Mouse (Mus musculus) lung, adult 2 months (tissue): ENCODE results near the gene Nfix. TPM values are rescaled to one million over a fixed set of nuclear protein-coding genes. Genes with fewer than 3 reads are reported as not detected.

Source experiments
- DNase-seq: peaks from one replicate; pipeline ENCODE4 v3.0.0; 2022
- H3K4me1 ChIP-seq: fragments of 200-500 bp; 2 replicates; pipeline ENCODE4 v1.6.1; 2011; ENCODE audit warnings: low read length; ENCODE audit not compliant: control insufficient read depth, insufficient read depth
- H3K4me3 ChIP-seq: fragments of 200-500 bp; replicated peaks from 2 replicates; pipeline ENCODE3; 2011; ENCODE audit warnings: low read depth, mild to moderate bottlenecking, control low read depth, low read length; ENCODE audit errors: extremely low read depth
- CTCF ChIP-seq: fragments of 200-500 bp; IDR thresholded peaks from 2 replicates; pipeline ENCODE4 v1.5.1; 2011; ENCODE audit warnings: mild to moderate bottlenecking, low read length, control low read depth; ENCODE audit not compliant: insufficient read depth
- POLR2A ChIP-seq: fragments of 200-500 bp; IDR thresholded peaks from 2 replicates; pipeline ENCODE4 v1.6.1; 2011; ENCODE audit warnings: low read depth, mild to moderate bottlenecking, control low read depth, low read length, borderline replicate concordance; ENCODE audit errors: extremely low read depth
- WGBS: fragments of 180-500 bp; shearing (Covaris S2); methylation state at CpG from one replicate; pipeline ENCODE4 v1.1.7; 2018; 5-methylcytosine and 5-hydroxymethylcytosine counted together
- polyA plus RNA-seq: library from polyadenylated mRNA; depleted of rRNA; stranded (reverse); fragments of >200 nt; gene quantifications from 2 replicates; pipeline ENCODE4 v1.2.3, GENCODE M21; 2012

Gene Nfix
- polyA plus RNA-seq, 1 experiment = 96.2 TPM

DNA sequence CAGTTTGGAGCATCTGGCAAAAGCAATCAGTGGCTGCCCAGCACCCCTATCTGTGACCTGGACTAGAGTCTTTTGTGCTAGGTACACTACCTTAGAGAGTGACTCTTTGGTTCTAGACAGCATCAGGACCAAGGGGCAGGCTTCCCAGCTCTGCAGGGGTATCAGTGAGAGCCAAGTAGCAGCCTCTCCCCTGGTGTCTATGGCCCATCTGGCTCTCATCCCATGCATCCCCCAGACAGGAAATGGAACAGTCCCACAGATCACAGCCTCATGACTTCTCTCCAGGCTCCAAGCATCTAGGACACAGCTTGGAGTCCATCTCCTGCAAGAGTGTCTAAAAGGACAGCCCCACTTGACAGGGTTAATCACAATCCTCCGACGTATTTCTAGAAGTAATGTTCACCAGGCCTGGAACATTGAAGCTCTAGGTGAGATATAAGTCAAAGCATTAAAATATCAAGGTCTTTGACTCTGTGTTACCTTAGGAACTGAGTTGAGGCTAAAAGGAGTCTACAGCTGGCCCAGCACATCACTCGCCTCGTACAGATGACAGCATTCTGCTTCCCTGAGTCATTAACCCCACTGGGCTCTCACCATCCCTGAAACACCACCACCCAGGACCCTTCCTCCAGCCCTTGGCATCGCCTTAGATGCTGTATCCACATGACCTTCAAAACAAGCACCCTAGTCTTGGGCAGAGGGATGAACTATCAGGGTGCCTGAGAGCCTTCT, 81.0 kb downstream of the Nfix start:
- WGBS = 77% methylated on average over 5 of the region's 5 CpGs
- no peak for DNase-seq
- Histone ChIP-seq H3K4me3 (no peak overlapping the region), H3K4me1 (peaks cover 19% of the 10 kb centered on the region)
- TF ChIP-seq CTCF (no peak), POLR2A (no peak)

DNA sequence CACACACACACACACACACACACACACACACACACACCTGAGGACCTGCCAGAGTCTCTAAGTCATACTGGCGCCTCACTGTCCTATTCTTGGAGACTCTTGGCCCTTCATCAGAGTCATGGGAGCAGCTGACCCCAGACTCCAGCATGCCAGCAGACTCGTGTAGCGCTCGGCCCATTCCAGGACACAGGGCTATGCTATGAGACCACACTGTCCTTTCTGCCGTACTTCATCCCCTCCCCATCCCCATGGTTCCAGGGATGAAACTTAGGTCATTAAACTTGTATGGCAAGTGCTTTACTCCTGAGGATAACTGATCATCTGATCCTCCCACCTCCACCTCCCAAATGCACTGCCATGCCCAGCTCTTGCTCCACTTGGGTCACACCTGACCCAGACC, 81.7 kb downstream of the Nfix start:
- Histone ChIP-seq H3K4me1 (peaks cover 13% of the 10 kb centered on the region), H3K4me3 (no peak overlapping the region)
- WGBS = 82% methylated on average over 5 of the region's 5 CpGs
- DNase-seq = no peak
- TF ChIP-seq POLR2A (no peak), CTCF (no peak)

DNA sequence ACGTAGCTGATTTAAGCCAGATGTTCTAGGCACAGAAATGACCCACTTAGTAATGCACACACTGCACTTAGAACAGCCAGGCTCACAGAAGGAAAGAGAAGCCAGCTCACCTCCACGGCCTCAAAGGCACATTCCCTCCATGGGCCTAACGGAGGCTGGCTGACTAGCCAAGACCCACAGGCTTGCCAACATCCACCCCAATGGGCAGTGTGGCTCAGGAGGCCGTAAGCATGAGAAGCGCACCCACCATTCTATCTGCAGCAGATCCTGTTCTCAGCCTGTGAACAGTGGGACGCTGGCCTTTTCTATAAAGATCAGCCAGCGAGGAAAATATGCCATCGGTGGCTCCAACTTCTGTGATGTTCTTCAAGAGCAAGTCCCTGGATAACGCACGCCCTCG, 83.4 kb downstream of the Nfix start:
- no peak for TF ChIP-seq POLR2A
- TF ChIP-seq CTCF = no peak
- Histone ChIP-seq H3K4me1 (peaks cover 6% of the 10 kb centered on the region), H3K4me3 (no peak overlapping the region)
- DNase-seq = no peak
- 84% methylated on average over 11 of the region's 11 CpGs for WGBS

DNA sequence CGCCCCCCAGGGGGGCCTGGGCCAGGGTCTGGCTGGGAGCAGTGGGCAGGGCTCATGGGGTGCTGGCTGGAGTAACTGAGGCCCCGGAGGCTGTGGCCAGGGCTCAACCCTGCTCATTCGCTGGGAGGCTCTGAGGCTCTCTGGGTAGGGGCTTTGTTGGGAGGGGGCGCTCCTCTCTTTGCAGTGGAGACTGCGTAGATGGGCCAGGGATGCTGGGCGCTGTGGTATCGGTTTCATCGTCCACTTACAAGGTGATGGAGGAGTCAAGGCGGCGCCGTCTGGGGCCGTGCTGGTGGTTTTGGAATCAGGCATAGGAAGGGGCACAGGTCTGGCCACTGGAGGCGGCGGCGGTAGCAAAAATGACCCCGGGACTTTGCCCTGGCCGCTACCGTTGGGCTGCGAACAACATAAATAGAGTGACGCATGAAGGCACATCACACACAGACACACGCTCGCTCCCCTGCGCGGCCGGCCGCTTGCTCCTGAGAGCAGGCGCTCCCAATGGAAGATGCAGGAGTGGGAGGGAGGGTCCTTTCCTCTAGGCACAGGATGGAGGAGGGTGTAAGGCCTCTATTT, 84.2 kb downstream of the Nfix start:
- Histone ChIP-seq H3K4me1 (peaks cover 12% of the 10 kb centered on the region), H3K4me3 (no peak overlapping the region)
- WGBS = 73% methylated on average over 27 of the region's 27 CpGs
- no peak for DNase-seq
- TF ChIP-seq CTCF (no peak), POLR2A (no peak)

DNA sequence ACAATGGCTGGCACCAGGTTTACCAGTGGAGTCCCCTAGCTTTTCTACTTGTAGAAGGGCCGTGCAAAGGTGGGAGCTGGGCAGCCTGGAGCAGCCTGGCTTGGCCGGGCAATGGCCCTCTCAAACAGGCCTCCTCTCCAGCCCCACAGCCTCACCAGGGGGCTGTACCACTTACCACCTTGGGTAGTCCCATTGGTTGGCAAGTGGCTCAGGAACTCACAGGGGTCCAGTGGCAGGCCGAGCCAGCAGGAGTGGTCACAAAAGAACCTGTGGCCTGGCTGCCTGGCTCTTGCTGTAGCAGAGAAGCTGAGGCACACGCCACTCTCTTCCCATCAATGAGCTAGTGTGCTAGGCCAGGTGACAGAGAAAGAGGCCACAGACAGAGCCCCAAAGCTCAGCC, 86.0 kb downstream of the Nfix start:
- no peak for DNase-seq
- Histone ChIP-seq H3K4me3 (no peak overlapping the region), H3K4me1 (peaks cover 12% of the 10 kb centered on the region)
- TF ChIP-seq POLR2A (no peak), CTCF (no peak)
- WGBS = 74% methylated on average over 4 of the region's 4 CpGs

DNA sequence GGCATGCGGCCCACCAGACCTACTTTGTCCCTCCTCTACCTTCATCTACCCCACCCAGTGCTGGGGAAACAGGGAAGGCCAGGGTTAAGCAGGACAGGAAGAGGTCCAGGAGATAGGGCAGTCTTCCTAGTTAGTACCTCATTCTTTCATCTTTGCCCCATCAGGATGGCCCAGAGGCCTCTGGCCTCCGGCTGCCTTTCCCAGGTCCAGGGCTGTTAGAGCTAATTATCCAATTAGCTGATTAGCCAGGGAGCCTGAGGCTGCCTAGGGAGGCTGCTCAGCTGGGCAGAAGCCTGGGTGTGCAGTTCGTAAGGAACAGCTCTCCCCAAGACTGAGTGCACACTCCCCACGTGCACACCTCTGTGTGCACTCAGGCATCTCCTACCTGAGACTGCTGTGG, 86.8 kb downstream of the Nfix start:
- DNase-seq = no peak
- TF ChIP-seq CTCF (no peak), POLR2A (no peak)
- H3K4me1 ChIP-seq = peaks cover 17% of the 10 kb centered on the region
- WGBS = 66% methylated on average over 4 of the region's 4 CpGs
- H3K4me3 ChIP-seq = no peak overlapping the region

DNA sequence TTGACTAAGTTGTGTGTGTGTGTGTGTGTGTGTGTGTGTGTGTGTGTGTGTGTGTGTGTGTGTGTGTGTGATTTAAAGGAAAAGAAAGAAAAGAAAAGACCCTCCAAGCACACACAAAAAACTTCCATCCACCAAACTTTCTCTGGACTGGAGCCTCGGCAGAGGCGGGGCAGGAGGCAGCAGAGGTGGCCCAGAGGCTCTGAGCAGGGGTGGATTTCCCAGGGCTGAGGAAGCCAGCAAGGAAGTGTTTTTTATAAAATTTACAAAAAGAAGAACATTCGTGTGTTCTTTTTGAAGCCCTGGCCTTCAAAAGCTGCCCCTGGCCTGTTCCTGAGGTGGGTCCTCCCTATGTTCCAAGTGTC, 87.4 kb downstream of the Nfix start:
- H3K4me1 ChIP-seq = peaks cover 23% of the 10 kb centered on the region
- no peak for TF ChIP-seq CTCF
- TF ChIP-seq POLR2A = no peak
- H3K4me3 ChIP-seq = no peak overlapping the region
- 23% methylated on average over 3 of the region's 3 CpGs for WGBS
- DNase-seq = no peak

DNA sequence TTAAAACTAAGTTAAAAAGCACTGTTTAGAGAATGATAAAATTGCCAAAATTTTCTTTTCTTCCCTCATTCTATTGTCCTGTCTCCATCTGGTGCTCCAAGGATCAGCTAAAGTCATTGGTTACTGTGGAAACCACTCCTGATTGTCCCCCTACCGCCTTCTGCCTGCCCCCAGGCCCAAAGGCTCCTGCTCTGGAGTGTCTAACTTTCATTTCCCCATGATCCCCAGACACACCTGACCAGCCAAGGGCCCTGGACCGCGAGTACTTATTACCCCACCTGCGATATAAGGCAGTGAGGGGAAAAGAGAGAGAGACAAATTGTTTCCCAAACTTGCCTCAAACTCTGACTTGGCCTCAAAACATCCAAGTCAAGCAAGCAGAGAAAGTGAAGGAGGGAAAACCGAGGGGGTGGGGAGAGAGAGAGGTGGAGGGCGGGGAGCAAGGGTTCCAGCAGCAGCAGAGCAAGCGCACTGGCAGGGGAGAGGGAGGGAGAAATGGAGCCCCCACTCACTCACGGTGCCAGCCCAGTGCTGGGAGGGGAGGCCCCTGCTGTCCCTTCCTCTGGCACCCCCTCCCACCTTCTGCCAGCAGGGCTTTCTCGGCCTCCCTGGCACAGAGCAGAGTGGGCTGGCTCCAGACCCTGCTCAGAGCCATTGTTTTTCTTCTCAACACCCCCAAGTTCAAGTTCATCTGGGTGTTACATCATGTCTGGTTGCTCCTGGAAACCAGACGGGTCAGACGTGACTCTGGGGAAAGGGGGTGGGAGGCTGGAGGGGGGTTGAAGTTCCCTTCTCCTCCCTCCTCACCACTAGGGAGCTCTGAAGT, 88.0 kb downstream of the Nfix start:
- Histone ChIP-seq H3K4me3 (no peak overlapping the region), H3K4me1 (peaks cover 25% of the 10 kb centered on the region)
- DNase-seq = no peak

DNA sequence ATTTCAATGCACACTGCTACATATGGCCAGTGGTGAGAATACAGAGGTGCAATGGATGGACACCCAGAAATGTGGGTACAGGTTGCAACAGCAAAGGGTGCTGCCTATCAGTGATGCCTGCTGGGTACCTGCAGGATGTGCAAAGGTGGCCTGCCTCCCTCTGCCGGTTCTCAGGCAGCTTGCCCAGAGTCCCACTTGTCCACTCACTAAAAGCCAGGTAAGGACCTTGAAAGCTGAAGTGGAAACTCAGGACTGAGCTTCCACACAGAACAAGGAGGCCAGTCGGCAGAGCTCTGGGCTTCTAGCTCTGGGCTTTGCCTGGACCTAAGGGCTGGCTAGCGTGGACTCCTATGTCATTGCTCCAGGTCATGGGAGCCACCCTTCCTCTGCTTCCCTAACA, 88.8 kb downstream of the Nfix start:
- DNase-seq = no peak
- no peak for TF ChIP-seq POLR2A
- no peak for TF ChIP-seq CTCF
- WGBS = 36% methylated on average over 3 of the region's 3 CpGs
- Histone ChIP-seq H3K4me1 (peaks cover 29% of the 10 kb centered on the region), H3K4me3 (no peak overlapping the region)

More for the DNA sequence above, 88.0 kb downstream of the Nfix start:
- 33% methylated on average over 11 of the region's 11 CpGs for WGBS
- TF ChIP-seq CTCF (no peak), POLR2A (no peak)

DNA sequence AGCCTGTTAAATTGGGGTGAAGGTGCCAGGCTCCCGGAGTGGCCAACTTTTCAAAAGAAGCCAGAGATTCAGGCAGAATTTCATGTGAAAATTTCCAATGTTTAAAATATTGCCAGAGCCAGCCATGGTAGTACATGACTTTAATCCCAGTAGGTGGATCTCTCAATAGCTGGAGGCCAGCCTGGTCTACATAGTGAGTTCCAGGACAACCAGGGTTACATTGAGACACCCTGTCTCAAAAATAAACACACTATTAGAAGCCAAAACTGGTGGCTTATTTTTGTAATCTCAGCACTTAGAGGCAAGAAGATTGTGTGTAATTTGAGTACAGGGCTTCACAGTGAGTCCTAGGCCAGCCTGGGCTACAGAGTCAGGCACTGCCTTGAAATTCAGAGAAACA, 90.2 kb downstream of the Nfix start:
- 73% methylated on average over 1 of the region's 1 CpGs for WGBS
- TF ChIP-seq POLR2A = no peak
- no peak for TF ChIP-seq CTCF
- DNase-seq = no peak
- Histone ChIP-seq H3K4me1 (peaks cover 33% of the 10 kb centered on the region), H3K4me3 (no peak overlapping the region)
